Mouse (Mus musculus): Measurements from ENCODE around the gene Kctd8.

DNA sequence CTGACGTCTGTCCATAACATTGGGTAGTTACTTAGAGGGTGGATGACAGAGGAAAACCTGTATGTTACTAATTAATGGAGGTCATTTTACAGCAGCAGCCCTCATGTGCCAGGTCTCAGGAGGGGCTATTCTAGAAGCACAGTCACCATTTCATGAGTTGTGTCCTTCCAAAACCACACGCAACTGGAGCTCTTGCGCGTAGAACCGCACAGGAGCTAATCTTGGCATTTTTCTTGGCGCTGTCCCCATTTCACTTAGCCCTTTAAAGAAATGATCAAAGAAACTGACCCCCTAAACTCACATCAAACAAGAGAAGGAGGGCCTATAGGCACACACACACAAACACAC is 1.9 kb downstream of the Kctd8 start:
- TF ChIP-seq CTCF (IDR thresholded peaks at IDR 0.05; ENCODE audit: low read depth) (no peak), EP300 (IDR thresholded peaks at IDR 0.05; ENCODE audit: low read depth) (no peak)

All from heart, postnatal 0 days (tissue).